Mouse (Mus musculus) intestine, postnatal 0 days (tissue): ENCODE data around the gene Mpo. TPM values are rescaled to one million over a fixed set of nuclear protein-coding genes. Genes with fewer than 3 reads are reported as not detected.

Experiments
- ATAC-seq: fragments of 200-750 bp; cut with Nextera tagmentation; 2 replicates; pipeline ENCODE4 v1.8.0; 2017; ENCODE audit warnings: mild to moderate bottlenecking, moderate TSS enrichment, moderate library complexity
- H3K27ac ChIP-seq: fragments of 300-500 bp; sonication (generic); 2 replicates; pipeline ENCODE4 v1.5.1; 2014; ENCODE audit warnings: mild to moderate bottlenecking, low read depth, low read length, moderate library complexity
- H3K27me3 ChIP-seq: fragments of 300-500 bp; sonication (generic); replicated peaks from 2 replicates; pipeline ENCODE4 v1.6.1; 2014; ENCODE audit warnings: low read length, mixed read lengths; ENCODE audit not compliant: control insufficient read depth, insufficient read depth
- H3K36me3 ChIP-seq: fragments of 300-500 bp; sonication (generic); 2 replicates; pipeline ENCODE4 v1.6.1; 2014; ENCODE audit warnings: mild to moderate bottlenecking, moderate library complexity; ENCODE audit not compliant: control insufficient read depth, insufficient read depth
- H3K4me1 ChIP-seq: fragments of 300-500 bp; sonication (generic); replicated peaks from 2 replicates; pipeline ENCODE4 v1.6.1; 2014; ENCODE audit warnings: antibody characterized with exemption, low read length, mixed read lengths; ENCODE audit not compliant: control insufficient read depth, insufficient read depth
- H3K4me2 ChIP-seq: fragments of 300-500 bp; sonication (generic); replicated peaks from 2 replicates; pipeline ENCODE4 v1.6.1; 2014; ENCODE audit warnings: low read depth, mild to moderate bottlenecking, moderate library complexity
- H3K4me3 ChIP-seq: fragments of 300-500 bp; sonication (generic); 2 replicates; pipeline ENCODE4 v1.5.1; 2014; ENCODE audit warnings: low read depth, low read length
- H3K9ac ChIP-seq: fragments of 300-500 bp; sonication (generic); 2 replicates; pipeline ENCODE4 v1.6.1; 2014; ENCODE audit warnings: mild to moderate bottlenecking, low read depth, low read length
- H3K9me3 ChIP-seq: fragments of 300-500 bp; sonication (generic); 2 replicates; pipeline ENCODE4 v1.6.1; 2016; ENCODE audit warnings: mixed run types; ENCODE audit not compliant: control insufficient read depth
- CTCF ChIP-seq: sonication (generic); IDR thresholded peaks from 2 replicates; pipeline ENCODE4 v1.5.1; 2016; ENCODE audit warnings: low read depth, mild to moderate bottlenecking, control low read depth, antibody characterized with exemption, moderate library complexity
- WGBS: fragments of 180-500 bp; shearing (Covaris S2); extraction: QIAGEN DNeasy Blood & Tissue Kit; methylation state at CpG from one replicate; pipeline ENCODE4 v1.1.7; 2014; 5-methylcytosine and 5-hydroxymethylcytosine counted together
- polyA plus RNA-seq: library from polyadenylated mRNA; unstranded; fragments of >200 nt; fragmentation: Nextera tagmentation; extraction: Ambion mirVana; gene quantifications from 2 replicates; pipeline ENCODE4 v1.2.1, GENCODE M21; 2015

Gene Mpo
- polyA plus RNA-seq, result 0.12 and 0.27 TPM in 2 replicates

GRCm38 (mm10) chr11:87793460-87793859 lies at the start of gene Mpo:
Gene Mpo, plus strand, starts transcription at chr11:87793581.
- ATAC-seq, result no peak
- Histone ChIP-seq H3K4me2 (no peak within 1 kb of the TSS), H3K9ac (no peak within 1 kb of the TSS), H3K36me3 (no peaks in the 10 kb centered on the region), H3K4me3 (no peak within 1 kb of the TSS), H3K27me3 (no peaks in the 10 kb centered on the region), H3K4me1 (no peaks in the 10 kb centered on the region), H3K9me3 (no peaks in the 10 kb centered on the region), H3K27ac (no peak within 1 kb of the TSS)
- TF ChIP-seq CTCF, result no peak
- 62% methylated on average over 3 of the region's 3 CpGs for WGBS

- ATAC-seq, result no peak
These were observed 49.7 kb upstream of the Mpo start for GRCm38 (mm10) chr11:87743691-87744090.

GRCm38 (mm10) chr11:87744964-87745363 lies 48.4 kb upstream of the Mpo start:
- TF ChIP-seq CTCF, result no peak
- no peaks in the 10 kb centered on the region for H3K9me3 ChIP-seq
- WGBS, result 71% methylated on average over 4 of the region's 4 CpGs
- no peaks in the 10 kb centered on the region for H3K4me1 ChIP-seq
- H3K9ac ChIP-seq, result no peak overlapping the region
- H3K27ac ChIP-seq, result no peak overlapping the region
- no peak for ATAC-seq
- peaks cover 33% of the 10 kb centered on the region for H3K36me3 ChIP-seq
- no peaks in the 10 kb centered on the region for H3K27me3 ChIP-seq
- no peak overlapping the region for H3K4me3 ChIP-seq
- no peak overlapping the region for H3K4me2 ChIP-seq

More at GRCm38 (mm10) chr11:87743691-87744090, 49.7 kb upstream of the Mpo start:
- TF ChIP-seq CTCF, result no peak
- Histone ChIP-seq H3K9ac (no peak overlapping the region), H3K4me1 (no peaks in the 10 kb centered on the region), H3K9me3 (no peaks in the 10 kb centered on the region), H3K4me3 (no peak overlapping the region), H3K36me3 (peaks cover 41% of the 10 kb centered on the region), H3K27me3 (no peaks in the 10 kb centered on the region), H3K4me2 (no peak overlapping the region), H3K27ac (no peak overlapping the region)
- 89% methylated on average over 3 of the region's 3 CpGs for WGBS

DNA sequence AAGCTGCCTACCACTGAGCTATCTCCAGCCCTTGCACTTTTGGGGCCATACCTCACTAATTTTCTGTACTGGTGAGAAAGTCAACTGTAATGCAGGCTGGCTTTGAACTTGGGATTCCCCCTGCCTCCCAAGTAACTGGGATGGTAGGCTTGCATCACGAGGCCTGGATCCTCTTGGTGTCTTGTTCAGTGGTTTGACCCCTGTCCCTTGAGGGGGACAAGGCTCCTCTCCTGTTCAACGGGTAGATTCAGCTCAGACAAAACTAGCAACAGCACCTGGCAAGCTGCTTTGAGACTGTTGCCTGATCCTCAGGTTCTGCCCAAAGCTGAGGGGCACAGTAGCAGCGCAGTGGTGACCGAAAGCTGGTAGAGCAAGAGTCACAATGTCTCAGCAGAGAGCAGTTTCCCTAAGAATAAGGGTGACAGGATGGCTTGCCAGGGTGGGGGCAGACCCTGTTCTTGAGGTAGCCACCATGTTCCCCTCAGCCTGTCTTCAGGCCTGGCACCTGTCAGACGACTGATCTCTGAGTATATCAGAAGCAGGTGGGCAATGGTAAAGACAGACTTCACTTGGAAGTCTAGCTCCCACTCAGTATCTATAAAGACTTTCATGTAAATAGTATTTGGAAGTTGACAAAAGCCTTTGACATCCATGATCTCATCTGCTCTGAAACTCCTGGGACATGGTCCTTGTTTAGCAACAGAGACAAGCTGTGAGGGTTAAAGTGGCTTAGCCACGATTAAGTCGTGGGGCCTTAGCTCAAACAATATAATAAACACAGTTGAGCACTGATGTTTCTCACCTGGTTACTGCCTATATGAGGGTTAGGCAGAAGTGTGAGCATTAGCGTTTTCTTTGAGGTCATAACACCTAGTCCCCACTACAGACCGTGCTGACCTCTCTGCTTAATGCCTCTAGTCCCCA lies 47.5 kb upstream of the Mpo start:
- TF ChIP-seq CTCF, result no peak
- no peaks in the 10 kb centered on the region for H3K9me3 ChIP-seq
- WGBS, result 71% methylated on average over 9 of the region's 9 CpGs
- no peak overlapping the region for H3K27ac ChIP-seq
- ATAC-seq, result no peak
- H3K4me3 ChIP-seq, result no peak overlapping the region
- no peaks in the 10 kb centered on the region for H3K4me1 ChIP-seq
- no peak overlapping the region for H3K9ac ChIP-seq
- H3K36me3 ChIP-seq, result peaks cover 26% of the 10 kb centered on the region
- no peak overlapping the region for H3K4me2 ChIP-seq
- no peaks in the 10 kb centered on the region for H3K27me3 ChIP-seq

DNA sequence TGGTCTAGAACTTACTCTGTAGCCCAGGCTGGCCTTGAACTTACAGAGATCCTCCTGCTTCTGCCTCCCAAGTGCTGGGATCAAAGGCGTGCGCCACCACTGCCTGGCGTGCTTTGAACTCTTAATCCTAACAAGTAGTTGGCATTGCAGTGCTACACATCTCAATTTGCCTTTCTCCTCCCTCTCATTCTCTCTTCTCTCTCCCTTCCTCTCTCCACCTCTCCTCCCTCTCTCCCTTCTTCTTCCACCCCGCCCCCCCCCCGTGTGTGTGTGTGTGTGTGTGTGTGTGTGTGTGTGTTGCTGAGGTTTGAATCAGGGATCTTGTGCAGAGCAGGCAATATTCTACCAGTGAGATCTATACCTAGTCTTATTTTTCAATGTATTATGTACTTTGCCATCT lies 46.1 kb upstream of the Mpo start:
- WGBS, result 89% methylated on average over 4 of the region's 5 CpGs
- Histone ChIP-seq H3K4me3 (no peak overlapping the region), H3K27me3 (no peaks in the 10 kb centered on the region), H3K4me1 (no peaks in the 10 kb centered on the region), H3K4me2 (no peak overlapping the region), H3K9me3 (no peaks in the 10 kb centered on the region), H3K36me3 (peaks cover 21% of the 10 kb centered on the region), H3K9ac (no peak overlapping the region), H3K27ac (no peak overlapping the region)
- TF ChIP-seq CTCF, result no peak
- ATAC-seq, result no peak

- ATAC-seq, result no peak
- Histone ChIP-seq H3K4me2 (no peak overlapping the region), H3K9ac (no peak overlapping the region), H3K27ac (no peak overlapping the region), H3K4me3 (no peak overlapping the region), H3K36me3 (peaks cover 18% of the 10 kb centered on the region), H3K4me1 (no peaks in the 10 kb centered on the region), H3K27me3 (no peaks in the 10 kb centered on the region), H3K9me3 (no peaks in the 10 kb centered on the region)
- whole genome bisulfite sequencing, result 96% methylated on average over 7 of the region's 7 CpGs
- TF ChIP-seq CTCF, result no peak
These were observed 45.7 kb upstream of the Mpo start for GRCm38 (mm10) chr11:87747716-87748115.
